Mouse (Mus musculus): ENCODE results near the gene 4921507P07Rik. TPM values are rescaled to one million over a fixed set of nuclear protein-coding genes. Genes with fewer than 3 reads are reported as not detected.
A peak's percentile ranks its signal among the peaks of the same experiment; 100 is the strongest.
"Not testable (repeated sequence)": the region's sequence is repeated elsewhere in the genome, so short reads cannot be mapped to it uniquely, and the experiment has no call there.

The 4921507P07Rik gene
- 1.0 TPM in 1 of 2 replicates, not detected in the other for polyA plus RNA-seq (2011; ENCODE audit: insufficient read depth, insufficient read length, low replicate concordance, missing spikeins)

- peak; percentile 87 for TF ChIP-seq CTCF (IDR thresholded peaks at IDR 0.05; ENCODE audit: control insufficient read depth, insufficient read depth, low read length)
- 0 out of 2 replicates have a peak, but pooled peaks have one; percentile 22 for TF ChIP-seq POLR2A (IDR thresholded peaks at IDR 0.05; ENCODE audit: borderline replicate concordance, control insufficient read depth, low read depth, low read length)
- H3K27ac ChIP-seq (ENCODE audit: control insufficient read depth, insufficient read depth, low read depth, low read length, poor library complexity), result peak within 1 kb of the TSS; percentile 81
- WGBS, result 1% methylated on average over 61 of the region's 62 CpGs
- no peaks in the 10 kb centered on the region; the same call in 1 of the 2 replicates for H3K4me1 ChIP-seq (ENCODE audit: control insufficient read depth, insufficient read depth, low read length)
- peak within 1 kb of the TSS; percentile 74 for H3K4me3 ChIP-seq (replicated peaks; ENCODE audit: control insufficient read depth, low read depth, low read length)
Observed at GRCm38 (mm10) chr6:50596301-50597211, at the start of gene 4921507P07Rik. Gene 4921507P07Rik, minus strand, starts transcription at chr6:50596632.

- H3K4me3 ChIP-seq (replicated peaks; ENCODE audit: control insufficient read depth, low read depth, low read length), result no peak overlapping the region
- H3K4me1 ChIP-seq (ENCODE audit: control insufficient read depth, insufficient read depth, low read length), result no peaks in the 10 kb centered on the region
- H3K27ac ChIP-seq (ENCODE audit: control insufficient read depth, insufficient read depth, low read depth, low read length, poor library complexity), result no peak overlapping the region
- 64% methylated on average over 3 of the region's 3 CpGs for WGBS
- no peak for TF ChIP-seq POLR2A (IDR thresholded peaks at IDR 0.05; ENCODE audit: borderline replicate concordance, control insufficient read depth, low read depth, low read length)
- no peak for TF ChIP-seq CTCF (IDR thresholded peaks at IDR 0.05; ENCODE audit: control insufficient read depth, insufficient read depth, low read length)
Observed at GRCm38 (mm10) chr6:50644701-50645100, 48.3 kb upstream of the 4921507P07Rik start.

GRCm38 (mm10) chr6:50641898-50642297, 45.5 kb upstream of the 4921507P07Rik start:
- 81% methylated on average over 5 of the region's 5 CpGs for WGBS
- Histone ChIP-seq H3K4me1 (ENCODE audit: control insufficient read depth, insufficient read depth, low read length) (no peaks in the 10 kb centered on the region), H3K4me3 (replicated peaks; ENCODE audit: control insufficient read depth, low read depth, low read length) (no peak overlapping the region), H3K27ac (ENCODE audit: control insufficient read depth, insufficient read depth, low read depth, low read length, poor library complexity) (no peak overlapping the region)
- no peak for TF ChIP-seq CTCF (IDR thresholded peaks at IDR 0.05; ENCODE audit: control insufficient read depth, insufficient read depth, low read length)
- TF ChIP-seq POLR2A (IDR thresholded peaks at IDR 0.05; ENCODE audit: borderline replicate concordance, control insufficient read depth, low read depth, low read length), result no peak

GRCm38 (mm10) chr6:50640377-50640776, 43.9 kb upstream of the 4921507P07Rik start:
- no peaks in the 10 kb centered on the region for H3K4me1 ChIP-seq (ENCODE audit: control insufficient read depth, insufficient read depth, low read length)
- WGBS, result 32% methylated on average over 4 of the region's 4 CpGs
- H3K27ac ChIP-seq (ENCODE audit: control insufficient read depth, insufficient read depth, low read depth, low read length, poor library complexity), result no peak overlapping the region
- no peak overlapping the region for H3K4me3 ChIP-seq (replicated peaks; ENCODE audit: control insufficient read depth, low read depth, low read length)
- no peak for TF ChIP-seq CTCF (IDR thresholded peaks at IDR 0.05; ENCODE audit: control insufficient read depth, insufficient read depth, low read length)
- TF ChIP-seq POLR2A (IDR thresholded peaks at IDR 0.05; ENCODE audit: borderline replicate concordance, control insufficient read depth, low read depth, low read length), result no peak

- TF ChIP-seq CTCF (IDR thresholded peaks at IDR 0.05; ENCODE audit: control insufficient read depth, insufficient read depth, low read length) (no peak), POLR2A (IDR thresholded peaks at IDR 0.05; ENCODE audit: borderline replicate concordance, control insufficient read depth, low read depth, low read length) (no peak)
- Histone ChIP-seq H3K4me3 (replicated peaks; ENCODE audit: control insufficient read depth, low read depth, low read length) (no peak overlapping the region), H3K4me1 (ENCODE audit: control insufficient read depth, insufficient read depth, low read length) (no peaks in the 10 kb centered on the region), H3K27ac (ENCODE audit: control insufficient read depth, insufficient read depth, low read depth, low read length, poor library complexity) (no peak overlapping the region)
- WGBS, result 34% methylated on average over 2 of the region's 2 CpGs
Observed at GRCm38 (mm10) chr6:50639656-50640055, 43.2 kb upstream of the 4921507P07Rik start.

- H3K4me3 ChIP-seq (replicated peaks; ENCODE audit: control insufficient read depth, low read depth, low read length); H3K27ac ChIP-seq (ENCODE audit: control insufficient read depth, insufficient read depth, low read depth, low read length, poor library complexity); H3K4me1 ChIP-seq (ENCODE audit: control insufficient read depth, insufficient read depth, low read length): not testable (repeated sequence)
- WGBS, result 74% methylated on average over 2 of the region's 2 CpGs
Observed at GRCm38 (mm10) chr6:50626170-50626569, 29.7 kb upstream of the 4921507P07Rik start.

- not testable (repeated sequence) for H3K27ac ChIP-seq (ENCODE audit: control insufficient read depth, insufficient read depth, low read depth, low read length, poor library complexity); H3K4me3 ChIP-seq (replicated peaks; ENCODE audit: control insufficient read depth, low read depth, low read length); H3K4me1 ChIP-seq (ENCODE audit: control insufficient read depth, insufficient read depth, low read length)
- WGBS, result 63% methylated on average over 1 of the region's 1 CpGs
Observed at GRCm38 (mm10) chr6:50618273-50618672, 21.8 kb upstream of the 4921507P07Rik start.

GRCm38 (mm10) chr6:50601620-50602019, 5.2 kb upstream of the 4921507P07Rik start:
- no peaks in the 10 kb centered on the region for H3K4me1 ChIP-seq (ENCODE audit: control insufficient read depth, insufficient read depth, low read length)
- WGBS, result 15% methylated on average over 4 of the region's 4 CpGs
- H3K27ac ChIP-seq (ENCODE audit: control insufficient read depth, insufficient read depth, low read depth, low read length, poor library complexity), result no peak overlapping the region
- H3K4me3 ChIP-seq (replicated peaks; ENCODE audit: control insufficient read depth, low read depth, low read length), result no peak overlapping the region
- TF ChIP-seq POLR2A (IDR thresholded peaks at IDR 0.05; ENCODE audit: borderline replicate concordance, control insufficient read depth, low read depth, low read length) (no peak), CTCF (IDR thresholded peaks at IDR 0.05; ENCODE audit: control insufficient read depth, insufficient read depth, low read length) (peak; percentile 98)

Data from bone marrow, adult 2 months (tissue).